Mouse (Mus musculus) urinary bladder, postnatal 10 days (tissue): ENCODE results near the gene Hsp90aa1.
"Not testable (repeated sequence)": the region's sequence is repeated elsewhere in the genome, so short reads cannot be mapped to it uniquely, and the experiment has no call there.

Source experiments
- DNase-seq: peaks from one replicate; pipeline ENCODE4 v3.0.0; 2022; ENCODE audit warnings: low spot score

Hsp90aa1 gene

GRCm38 (mm10) chr12:110698523-110699170, 3.9 kb downstream of the Hsp90aa1 start:
- DNase-seq: no peak

GRCm38 (mm10) chr12:110698080-110698479, 4.4 kb downstream of the Hsp90aa1 start:
- no peak for DNase-seq

- no peak for DNase-seq
Measured at GRCm38 (mm10) chr12:110697457-110697856, 5.1 kb downstream of the Hsp90aa1 start.

- no peak for DNase-seq
Measured at GRCm38 (mm10) chr12:110696975-110697400, 5.5 kb downstream of the Hsp90aa1 start.

- DNase-seq: peak; percentile 93
Measured at GRCm38 (mm10) chr12:110696173-110696974, 6.2 kb downstream of the Hsp90aa1 start.

- no peak for DNase-seq
Measured at GRCm38 (mm10) chr12:110695676-110696171, 6.8 kb downstream of the Hsp90aa1 start.

GRCm38 (mm10) chr12:110693378-110693777, 9.2 kb downstream of the Hsp90aa1 start:
- not testable (repeated sequence) for DNase-seq

GRCm38 (mm10) chr12:110689919-110690643, 12.4 kb downstream of the Hsp90aa1 start:
- no peak for DNase-seq

GRCm38 (mm10) chr12:110688921-110689320, 13.6 kb downstream of the Hsp90aa1 start:
- not testable (repeated sequence) for DNase-seq

- DNase-seq: no peak
Measured at GRCm38 (mm10) chr12:110687894-110688734, 14.4 kb downstream of the Hsp90aa1 start.

- no peak for DNase-seq
Measured at GRCm38 (mm10) chr12:110683580-110683979, 18.9 kb downstream of the Hsp90aa1 start.

GRCm38 (mm10) chr12:110682561-110683299, 19.8 kb downstream of the Hsp90aa1 start, which contains the start of gene 1700001K19Rik:
Gene 1700001K19Rik, minus strand, starts transcription at chr12:110682619.
- no peak for DNase-seq

- DNase-seq: no peak
Measured at GRCm38 (mm10) chr12:110681878-110682277, 20.6 kb downstream of the Hsp90aa1 start.

- no peak for DNase-seq
Measured at GRCm38 (mm10) chr12:110681191-110681590, 21.3 kb downstream of the Hsp90aa1 start.

- no peak for DNase-seq
Measured at GRCm38 (mm10) chr12:110674243-110674642, 28.3 kb downstream of the Hsp90aa1 start.

GRCm38 (mm10) chr12:110667466-110668077, 35.0 kb downstream of the Hsp90aa1 start:
- no peak for DNase-seq

- DNase-seq: no peak
Measured at GRCm38 (mm10) chr12:110661746-110662145, 40.8 kb downstream of the Hsp90aa1 start.

GRCm38 (mm10) chr12:110651464-110651863, 51.1 kb downstream of the Hsp90aa1 start:
- no peak for DNase-seq

GRCm38 (mm10) chr12:110650241-110650641, 52.3 kb downstream of the Hsp90aa1 start:
- no peak for DNase-seq
